Mouse (Mus musculus) activated CD4-positive, CD25-positive, alpha-beta regulatory T cell (primary cell): Measurements from ENCODE around the gene Abcg5. TPM values are rescaled to one million over a fixed set of nuclear protein-coding genes. Genes with fewer than 3 reads are reported as not detected.

ENCODE experiments used
- polyA plus RNA-seq, 2 experiments: library from polyadenylated mRNA; unstranded; fragments of 100-300 nt; shearing (Covaris generic); gene quantifications; one replicate each; pipeline ENCODE4 v1.2.1; 2017

The Abcg5 gene
- polyA plus RNA-seq, result under 1 TPM in 1 of 2 experiments, not detected in 1; 0.68 TPM

DNA sequence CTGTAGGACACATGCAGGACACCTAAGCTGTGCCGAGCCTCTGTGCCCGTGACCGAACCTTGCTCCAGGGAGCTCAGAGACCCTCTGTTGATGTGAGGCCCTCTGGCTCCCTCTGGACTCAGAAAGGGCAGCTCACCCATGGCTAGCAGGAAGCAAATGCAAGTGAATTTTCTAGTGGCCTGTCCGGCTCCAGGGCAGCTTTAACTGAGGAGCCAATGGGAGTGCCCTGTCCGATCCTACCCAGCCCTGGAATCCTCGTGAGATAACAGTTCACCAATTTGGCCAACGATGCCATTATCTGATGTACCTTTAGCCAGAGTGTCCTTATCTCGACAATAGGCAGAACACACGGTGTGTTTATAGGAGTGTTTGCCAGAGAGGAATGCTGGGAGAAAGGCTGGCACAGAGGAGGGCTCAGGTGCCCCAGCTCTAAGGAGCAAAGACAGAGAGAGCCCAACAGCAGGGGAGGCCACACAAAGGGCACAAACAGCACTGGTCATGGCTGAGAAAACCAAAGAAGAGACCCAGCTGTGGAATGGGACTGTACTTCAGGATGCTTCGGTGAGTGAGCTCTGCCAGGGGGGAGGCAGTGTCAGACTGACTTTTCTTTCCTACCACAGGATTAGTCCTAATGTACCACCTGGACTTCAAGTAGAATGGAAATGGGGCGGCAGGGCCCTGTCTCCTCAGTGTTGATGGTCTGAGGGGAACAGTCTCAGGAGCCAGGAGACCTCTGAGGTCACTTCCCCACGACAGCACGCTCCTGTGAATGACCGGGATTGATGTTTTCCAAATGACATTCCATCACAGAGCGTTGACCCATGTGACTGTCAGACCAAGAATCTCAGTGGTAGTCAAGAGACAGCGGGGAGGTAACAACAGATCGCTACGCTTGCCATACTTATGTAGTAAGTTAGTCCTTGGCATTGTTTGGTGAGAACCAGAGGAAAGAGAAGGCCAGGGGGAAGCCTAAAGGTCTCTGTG lies at the start of gene Abcg5:
Abcg5 (minus strand) TSS at position 278 of the 984 bp plus-strand sequence.

DNA sequence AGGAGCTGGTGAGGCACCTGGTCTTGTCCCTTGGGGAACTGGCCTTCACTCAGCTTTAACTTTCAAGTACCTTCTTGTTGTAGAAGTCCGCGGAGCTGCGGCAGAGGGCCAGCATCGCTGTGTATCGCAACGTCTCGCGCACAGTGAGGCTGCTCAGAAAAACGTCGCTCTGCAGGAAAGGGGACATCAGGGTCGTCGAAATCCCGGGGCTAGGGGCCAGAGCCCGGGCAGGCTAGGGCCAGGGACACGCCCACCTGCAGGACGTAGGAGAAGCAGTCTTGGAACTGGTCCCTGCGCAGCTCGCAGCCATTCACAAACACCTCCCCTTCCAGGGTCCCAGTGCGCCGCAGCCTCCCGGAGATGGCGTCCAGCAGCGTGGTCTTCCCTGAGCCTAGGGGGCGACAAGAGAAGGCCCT lies 6.9 kb downstream of the Abcg5 start, which contains the start of gene Abcg8:
Abcg8 (plus strand) TSS at position 352 of the 416 bp plus-strand sequence.

GRCm38 (mm10) chr17:84626276-84626856 lies 56.4 kb downstream of the Abcg5 start, which contains the start of gene Dync2li1:
Dync2li1 (plus strand) TSS chr17:84626496.

Other genes starting within 250 kb of the Abcg5 start
- gene Thada, start 216.8 kb downstream of the Abcg5 start, polyA plus RNA-seq, result 10 to 100 TPM; 49.5 to 62.1 TPM
- under 1 TPM in 1 of 2 experiments, not detected in 1; 0.17 TPM for gene Plekhh2, start 171.1 kb downstream of the Abcg5 start, polyA plus RNA-seq
- 1 to 10 TPM in 1 of 2 experiments, under 1 TPM in 1; 0.34 to 1.2 TPM for gene Dync2li1, start 56.5 kb downstream of the Abcg5 start, polyA plus RNA-seq
- gene Abcg8, start 6.7 kb downstream of the Abcg5 start, polyA plus RNA-seq, result not detected
- gene Lrpprc, start 107.8 kb upstream of the Abcg5 start, polyA plus RNA-seq, result 10 to 100 TPM; 32.8 to 40.7 TPM